Mouse (Mus musculus) CD4-positive helper T cell, adult 2 months (primary cell): ENCODE data around the gene Trmt44.
"Not testable (repeated sequence)": the region's sequence is repeated elsewhere in the genome, so short reads cannot be mapped to it uniquely, and the experiment has no call there.

Source experiments
- DNase-seq: peaks from one replicate; pipeline ENCODE4 v3.0.0-alpha.2; 2012; ENCODE audit warnings: low read depth, missing footprints, low spot score

Gene Trmt44

DNA sequence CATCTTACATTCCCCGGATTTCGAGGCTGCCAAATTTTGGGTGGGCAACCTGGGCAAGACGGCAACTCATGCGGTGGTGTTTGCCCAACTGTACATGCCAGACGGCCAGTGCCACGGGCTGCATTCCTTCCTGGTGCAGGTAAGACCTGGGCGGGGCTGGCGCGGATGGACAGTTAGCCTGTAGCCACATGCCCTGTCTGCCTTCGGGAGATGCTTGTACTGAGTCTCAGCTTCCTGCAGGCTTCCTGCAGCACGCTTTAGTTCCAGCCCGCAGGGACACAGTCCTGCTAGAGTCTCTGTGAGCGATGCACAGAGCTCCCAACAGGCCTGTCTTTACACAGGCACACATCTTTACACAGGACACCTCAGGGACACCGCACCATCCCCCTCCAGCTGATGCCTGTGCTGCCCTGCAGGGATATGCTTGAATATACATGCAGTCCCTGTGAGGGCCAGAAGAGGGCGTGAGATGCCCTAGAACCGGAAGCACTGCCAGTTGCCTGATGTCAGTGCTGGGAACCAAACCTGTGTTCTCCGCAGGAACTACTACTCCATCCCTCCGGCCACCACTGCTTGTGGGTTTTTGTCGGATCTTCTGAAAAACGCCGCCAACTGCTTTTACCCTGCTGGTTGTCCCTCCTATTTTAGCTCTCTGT is 17.3 kb upstream of the Trmt44 start:
- DNase-seq, result peak; percentile 24

DNA sequence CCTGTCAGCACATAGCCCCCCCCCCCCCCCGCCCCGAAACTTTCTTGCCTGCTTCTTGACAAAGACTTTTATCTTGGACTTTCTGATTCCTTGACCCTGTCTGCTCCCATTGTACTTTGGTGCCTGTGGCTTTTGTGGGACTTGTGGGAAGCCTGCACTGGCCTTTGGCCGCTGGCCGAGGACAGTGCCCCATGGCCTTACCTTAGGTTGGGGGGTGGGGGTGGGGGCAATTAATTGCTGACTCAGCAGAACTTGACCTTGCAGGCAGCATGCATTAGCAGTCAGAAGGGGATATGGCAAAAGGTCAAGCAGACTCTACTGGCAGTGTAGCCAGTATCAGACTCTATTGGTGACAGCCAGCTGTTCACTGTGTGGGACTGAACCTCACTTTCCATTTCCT is 16.6 kb upstream of the Trmt44 start:
- no peak for DNase-seq

DNA sequence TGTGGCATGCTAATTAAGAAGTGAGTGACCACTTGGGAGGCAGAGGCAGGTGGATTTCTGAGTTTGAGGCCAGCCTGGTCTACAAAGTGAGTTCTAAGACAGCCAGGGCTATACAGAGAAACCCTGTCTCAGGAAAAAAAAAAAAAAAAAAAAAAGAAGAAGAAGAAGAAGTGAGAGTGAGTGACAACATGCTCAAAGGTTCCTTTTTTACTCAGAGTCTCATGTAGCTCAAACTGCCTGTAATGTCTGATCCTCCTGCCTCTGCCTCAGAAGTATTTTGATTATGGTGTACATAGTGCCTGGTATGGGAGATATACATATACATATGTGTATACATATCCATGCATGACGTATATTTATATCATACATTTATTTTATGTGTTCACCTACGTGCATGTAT is 9.4 kb upstream of the Trmt44 start:
- not testable (repeated sequence) for DNase-seq

DNA sequence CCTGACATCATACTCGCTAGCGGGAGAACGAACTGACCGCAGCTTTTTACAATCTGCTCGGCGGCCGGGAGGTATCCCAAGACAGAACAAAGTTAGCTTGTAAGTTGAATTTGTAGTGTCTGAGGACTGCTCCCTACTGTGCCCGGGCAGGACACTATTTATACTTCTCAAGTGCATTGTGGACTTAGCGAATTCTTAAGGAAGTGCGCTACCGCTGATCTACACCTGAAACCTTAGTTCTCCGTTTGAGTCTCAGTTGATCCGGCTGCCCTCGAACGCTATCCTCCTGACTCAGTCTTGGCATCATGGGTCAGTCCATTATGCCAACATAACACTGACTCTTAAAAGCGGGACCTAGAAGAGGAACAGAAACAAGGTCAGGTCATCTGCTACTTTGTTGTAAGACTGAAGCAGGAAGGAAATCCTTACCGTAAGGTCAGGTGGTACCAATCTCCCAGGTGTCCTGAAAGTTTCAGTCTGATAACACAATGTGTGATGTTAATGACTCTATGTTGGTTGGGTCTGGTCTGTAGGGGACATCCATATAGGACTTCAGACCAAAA is 8.4 kb upstream of the Trmt44 start:
- no peak for DNase-seq

DNA sequence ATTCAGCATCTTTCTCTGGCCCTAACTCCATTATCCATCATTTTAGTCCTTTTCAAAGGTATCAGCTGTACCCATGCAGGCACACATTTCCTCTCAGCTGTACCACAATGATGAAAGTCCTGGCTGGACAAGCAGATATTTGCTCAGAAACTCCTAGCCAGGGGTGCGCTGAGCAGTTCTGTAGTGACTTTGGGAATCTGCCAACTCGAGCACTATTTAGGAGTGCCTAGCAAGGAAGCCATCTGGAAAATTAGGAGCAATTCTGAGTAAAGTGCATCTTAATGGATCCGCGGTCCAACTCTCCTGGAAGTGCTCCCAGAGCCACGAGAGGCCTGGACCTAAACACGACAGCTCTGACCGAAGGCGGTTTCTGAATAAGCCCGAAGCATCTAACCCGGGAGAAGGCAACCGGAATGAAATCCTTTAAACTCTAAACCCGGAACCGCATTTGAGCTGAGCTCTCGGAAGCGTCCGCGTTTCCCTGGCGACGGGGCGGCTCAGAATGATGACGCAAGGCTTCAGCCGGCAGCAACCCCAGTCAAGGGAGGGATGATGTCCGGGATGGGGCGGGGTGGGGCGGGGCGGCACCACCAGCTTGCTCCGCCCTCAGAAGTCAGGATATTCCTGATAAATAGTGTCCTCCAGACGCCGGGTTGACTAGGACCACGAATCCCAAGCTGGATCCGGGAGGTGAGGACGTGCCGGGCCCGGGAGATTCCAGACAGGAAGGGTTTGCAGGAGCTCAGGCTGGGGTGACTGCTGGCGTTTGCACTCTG is 7.8 kb upstream of the Trmt44 start, which contains the start of gene Acox3:
Acox3 (plus strand) TSS at position 596 of the 776 bp plus-strand sequence.
- peak; percentile 94 for DNase-seq

DNA sequence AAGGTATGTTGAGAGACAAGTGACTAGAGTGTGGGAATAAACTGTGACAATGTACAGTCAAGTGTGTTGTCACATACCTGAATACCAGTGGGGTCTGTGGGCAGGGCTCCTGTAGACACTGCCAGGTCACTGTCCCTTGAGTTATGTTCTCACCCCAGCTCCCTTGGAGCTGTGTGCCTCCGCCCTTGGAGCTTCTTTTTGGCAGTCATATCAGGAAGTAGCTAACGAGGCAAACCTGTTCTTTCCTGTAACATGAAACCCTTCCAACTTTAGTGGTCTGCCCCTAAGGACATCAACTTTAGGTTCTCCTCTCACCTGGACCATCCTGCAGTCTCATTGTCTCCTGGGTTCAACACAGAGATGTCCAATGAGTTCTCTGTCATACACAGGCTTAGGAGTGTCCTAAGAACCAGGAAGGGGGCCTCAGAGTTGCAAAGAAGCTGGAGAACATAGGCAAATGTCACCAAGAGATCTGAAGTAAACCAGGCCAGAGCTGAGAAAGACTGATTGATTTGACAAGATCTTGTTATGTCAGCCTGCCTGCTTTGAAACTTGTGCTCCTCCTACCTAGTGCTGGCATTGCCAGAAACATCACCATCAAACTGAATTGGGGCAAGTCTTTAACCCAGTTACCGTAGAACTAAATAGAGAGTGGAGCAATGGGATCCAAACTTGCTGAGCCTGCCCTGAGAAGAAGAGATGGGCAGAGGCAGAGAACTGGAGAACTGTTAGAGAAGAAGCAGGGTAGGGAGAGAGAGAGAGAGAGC is 5.5 kb upstream of the Trmt44 start:
- no peak for DNase-seq

DNA sequence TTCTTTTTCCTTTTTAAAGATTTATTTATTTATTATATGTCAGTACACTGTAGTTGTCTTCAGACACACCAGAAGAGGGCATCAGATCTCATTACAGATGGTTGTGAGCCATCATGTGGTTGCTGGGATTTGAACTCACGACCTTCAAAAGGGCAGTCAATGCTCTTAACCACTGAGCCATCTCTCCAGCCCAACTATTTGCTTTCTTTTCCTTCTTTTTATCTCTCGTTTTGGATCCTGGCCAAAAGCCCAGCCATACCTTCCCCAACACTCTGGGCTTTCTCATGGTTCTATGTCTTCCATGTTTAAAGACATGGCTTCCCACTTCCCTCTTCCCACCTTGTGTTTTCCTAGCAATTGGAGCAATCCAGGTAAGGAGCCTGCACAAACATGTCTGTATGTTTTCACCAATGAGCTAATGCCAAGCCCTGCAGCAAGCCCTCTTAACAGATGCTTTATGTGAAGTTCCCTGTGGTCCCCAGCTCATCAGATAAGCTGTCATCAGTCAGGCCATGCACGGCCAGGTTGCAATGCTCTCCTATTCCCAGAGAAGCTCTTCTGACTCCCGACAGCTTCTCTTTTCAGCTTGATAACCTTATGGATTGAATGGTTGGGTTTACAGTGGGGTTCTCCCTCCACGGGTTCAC is 4.5 kb upstream of the Trmt44 start:
- no peak for DNase-seq

DNA sequence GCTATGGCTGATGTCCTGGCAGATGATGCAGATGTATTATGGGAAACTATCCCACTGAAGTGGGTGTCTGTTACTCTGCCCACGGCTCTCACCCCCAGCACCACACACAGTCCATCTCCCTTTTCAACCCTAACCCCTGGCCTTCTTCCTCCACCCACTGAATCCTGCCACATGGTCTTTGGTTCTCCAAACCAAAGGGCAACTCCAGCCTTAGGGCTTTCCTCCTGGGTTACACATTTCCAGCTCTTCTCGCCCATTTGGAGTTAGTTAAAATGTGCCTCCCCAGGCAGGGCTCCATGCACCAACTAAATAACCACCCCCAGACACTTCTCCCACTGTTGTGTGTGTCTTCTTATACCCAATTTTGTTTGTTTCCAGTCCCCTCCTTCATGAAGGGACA is 3.5 kb upstream of the Trmt44 start:
- no peak for DNase-seq

DNA sequence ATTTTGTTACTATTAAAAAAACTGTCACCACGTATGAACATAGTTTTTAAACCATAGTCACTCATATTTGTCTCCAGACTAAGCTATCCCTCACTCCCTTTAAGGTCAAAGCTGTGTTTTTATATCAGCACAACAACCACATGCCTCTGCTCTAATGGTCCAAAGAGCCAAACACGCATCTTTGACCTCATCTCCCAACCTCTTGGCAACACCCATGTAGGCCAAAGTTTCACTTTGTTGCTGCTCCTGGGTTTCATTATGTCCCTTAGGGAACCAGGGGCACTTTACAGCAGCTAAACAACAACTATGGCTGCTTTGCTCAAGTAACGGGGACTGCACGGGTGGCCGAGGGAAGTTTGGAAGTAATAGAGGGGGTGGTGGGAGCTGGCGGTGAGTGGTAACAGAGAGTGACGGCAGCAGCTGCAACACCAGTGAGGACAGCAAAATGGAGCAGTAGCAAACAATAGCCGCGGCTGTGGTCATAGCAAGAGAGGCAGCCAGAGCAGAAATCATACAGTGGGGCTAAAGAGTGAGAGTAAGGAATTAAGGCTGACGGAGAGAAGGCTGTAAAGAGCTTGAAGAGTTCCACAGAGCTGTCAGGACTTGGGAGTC is 1.6 kb upstream of the Trmt44 start:
- DNase-seq, result no peak

DNA sequence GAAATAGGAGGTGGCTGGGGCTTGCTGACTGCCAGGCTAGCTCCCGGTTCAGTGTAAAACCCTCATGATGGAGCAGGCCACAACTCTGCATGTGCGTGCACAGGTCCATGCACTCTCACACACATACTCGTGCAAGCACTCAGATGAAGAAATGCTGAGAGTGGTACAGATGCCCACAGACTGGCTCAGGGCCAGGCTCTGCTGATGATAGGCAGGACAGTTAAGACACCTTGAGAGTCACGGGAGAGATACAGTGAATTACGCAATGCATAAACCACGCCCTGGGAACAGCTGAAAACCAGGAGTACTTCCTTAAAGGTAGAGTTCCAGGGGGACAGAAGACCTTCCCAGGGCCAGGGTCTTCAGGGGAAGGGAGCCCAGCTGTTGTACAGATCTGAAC is 3.3 kb downstream of the Trmt44 start:
- DNase-seq, result no peak

DNA sequence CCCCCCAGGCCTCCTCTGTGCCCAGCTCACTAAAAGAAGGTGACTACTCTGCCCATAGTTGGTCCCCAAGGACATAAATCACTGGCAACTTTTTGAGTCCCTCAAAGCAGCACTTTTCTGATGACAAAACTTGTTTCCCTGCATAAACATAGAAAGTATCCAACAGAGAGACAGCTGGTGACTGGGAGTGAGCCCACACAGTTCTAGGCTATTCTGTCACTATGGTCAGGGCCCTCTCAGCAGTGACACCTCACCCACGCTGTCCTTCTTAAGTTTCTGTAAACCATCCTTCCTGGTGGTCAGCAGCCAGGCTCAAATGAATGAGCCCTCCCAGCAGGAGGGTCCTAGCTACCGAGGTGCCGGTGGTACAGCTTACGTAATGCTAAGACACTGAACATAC is 8.2 kb downstream of the Trmt44 start:
- no peak for DNase-seq

DNA sequence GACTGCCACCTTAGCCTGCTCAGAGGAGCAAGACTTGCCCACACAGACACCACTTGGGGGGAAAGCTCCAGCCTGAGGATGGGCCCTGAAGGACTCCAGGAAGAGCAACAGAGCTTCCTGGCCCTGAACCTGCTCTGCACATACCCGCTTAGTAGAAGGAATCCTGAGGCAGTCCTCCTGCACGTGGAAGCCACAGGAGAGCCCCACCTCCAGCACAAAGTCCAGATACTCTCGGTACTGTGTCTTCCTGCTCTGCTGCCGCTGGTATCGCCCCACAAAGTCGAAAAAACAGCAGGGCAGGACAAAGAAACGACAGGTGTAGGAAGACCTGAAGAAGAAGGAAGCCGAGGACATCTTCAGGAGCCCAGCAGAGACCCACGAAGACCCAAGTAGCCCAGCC is 9.7 kb downstream of the Trmt44 start:
- DNase-seq, result no peak

DNA sequence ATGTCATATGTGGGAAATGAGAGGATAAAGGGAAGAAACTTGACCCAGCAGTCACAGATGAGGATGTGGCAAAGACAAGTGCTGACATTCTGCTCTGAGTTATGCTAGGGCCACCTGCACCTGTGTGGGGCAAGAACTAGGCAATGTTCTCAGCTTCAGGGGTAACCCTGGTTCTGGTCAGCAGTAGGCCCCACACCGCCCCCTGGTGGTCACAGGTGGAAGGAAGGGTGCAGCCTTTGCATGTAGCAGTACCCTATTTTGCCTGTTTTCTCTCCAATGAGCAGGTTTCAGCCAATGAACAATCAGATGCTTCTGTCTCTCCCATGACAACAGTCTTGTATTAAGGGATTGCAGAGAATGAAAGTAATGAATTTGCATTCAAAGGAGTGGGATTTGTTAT is 11.4 kb downstream of the Trmt44 start:
- DNase-seq, result peak; percentile 56

DNA sequence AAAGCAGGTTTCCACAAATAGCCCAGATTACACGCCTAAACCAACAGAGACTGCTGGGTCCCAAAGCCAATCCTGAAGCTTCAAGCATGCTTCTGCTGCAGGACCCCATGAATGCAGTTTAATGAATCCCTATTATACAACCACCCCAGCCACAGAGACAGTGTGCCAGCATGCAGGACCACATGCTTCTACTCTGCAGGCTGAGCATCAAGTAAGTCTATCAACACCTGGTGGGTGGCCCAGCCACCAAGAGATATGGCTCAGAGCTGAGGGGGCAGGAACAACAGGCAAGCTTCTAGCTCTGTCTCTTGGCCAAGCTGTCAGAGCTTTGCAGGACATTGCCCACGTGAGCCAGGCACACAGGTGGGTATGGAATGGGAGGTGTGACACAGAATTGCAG is 12.3 kb downstream of the Trmt44 start:
- DNase-seq, result no peak

DNA sequence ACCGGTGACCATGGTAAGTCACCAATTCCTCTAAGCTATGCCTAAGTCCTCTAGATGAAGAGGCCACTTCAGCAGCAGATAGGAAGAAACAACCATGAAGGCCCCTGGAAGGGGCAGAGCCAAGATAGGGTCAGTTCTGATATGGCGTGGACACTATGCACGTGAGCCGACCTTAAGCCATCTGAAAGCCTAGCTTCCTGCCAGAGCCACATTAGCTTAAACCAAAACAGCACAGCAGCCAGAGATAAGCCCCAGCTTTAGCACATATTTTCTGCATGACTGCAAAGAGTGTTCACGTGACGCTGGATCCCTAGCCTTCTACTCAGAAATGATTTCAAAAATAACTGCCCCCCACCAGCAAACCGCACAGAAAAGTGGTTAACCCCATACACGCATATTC is 15.4 kb downstream of the Trmt44 start:
- no peak for DNase-seq

DNA sequence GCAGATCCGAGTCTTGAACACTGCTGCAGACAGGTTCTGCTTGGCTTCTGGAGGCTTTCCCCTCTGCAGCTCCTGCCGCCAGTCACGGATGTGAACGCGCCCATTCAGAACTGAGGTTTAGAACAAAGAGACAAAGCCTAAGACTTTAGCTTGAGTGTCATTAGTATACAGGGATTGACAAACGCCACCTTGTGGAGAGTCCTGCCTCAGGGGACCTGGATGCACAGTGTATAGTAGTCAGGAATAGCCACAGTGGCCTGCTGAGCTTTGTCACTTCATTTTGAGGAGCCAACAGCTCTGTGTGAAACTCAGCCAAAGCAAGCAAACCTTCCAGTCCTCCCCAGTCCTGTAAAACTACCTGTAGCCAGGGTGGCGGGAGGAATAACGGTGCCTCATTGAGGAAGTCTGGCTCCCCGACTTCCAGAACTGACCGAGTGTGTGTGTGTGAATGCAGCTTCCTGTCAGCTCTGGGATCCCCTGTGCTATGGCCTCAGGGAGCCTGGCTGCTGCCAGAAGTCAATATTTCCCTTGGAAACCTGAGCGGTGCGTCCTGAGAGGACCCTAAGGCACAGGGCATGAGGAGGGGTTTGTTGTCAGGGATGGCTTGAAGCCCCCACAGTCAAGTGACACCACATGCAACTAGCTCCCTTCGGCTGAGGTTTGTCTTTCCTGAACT is 16.8 kb downstream of the Trmt44 start:
- no peak for DNase-seq

DNA sequence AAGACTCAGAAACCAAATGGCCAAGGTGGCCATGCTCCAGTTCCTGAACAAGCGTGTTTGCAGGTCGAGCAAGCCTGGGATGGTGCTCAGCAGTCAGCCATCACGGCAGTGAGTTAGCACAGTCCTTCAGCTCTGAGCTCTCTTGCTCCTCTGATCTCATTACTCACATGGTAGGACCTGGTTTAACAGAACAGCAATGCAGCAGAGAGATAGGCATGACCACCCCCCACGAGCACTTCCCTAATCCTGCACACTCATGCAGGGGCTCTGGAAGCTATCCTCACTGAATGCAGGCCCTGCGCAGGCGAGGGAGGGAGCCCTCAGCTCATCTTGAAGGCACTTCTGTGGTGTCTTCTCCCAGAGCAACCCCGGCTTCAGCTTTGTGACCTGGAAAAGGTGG is 18.5 kb downstream of the Trmt44 start:
- no peak for DNase-seq

DNA sequence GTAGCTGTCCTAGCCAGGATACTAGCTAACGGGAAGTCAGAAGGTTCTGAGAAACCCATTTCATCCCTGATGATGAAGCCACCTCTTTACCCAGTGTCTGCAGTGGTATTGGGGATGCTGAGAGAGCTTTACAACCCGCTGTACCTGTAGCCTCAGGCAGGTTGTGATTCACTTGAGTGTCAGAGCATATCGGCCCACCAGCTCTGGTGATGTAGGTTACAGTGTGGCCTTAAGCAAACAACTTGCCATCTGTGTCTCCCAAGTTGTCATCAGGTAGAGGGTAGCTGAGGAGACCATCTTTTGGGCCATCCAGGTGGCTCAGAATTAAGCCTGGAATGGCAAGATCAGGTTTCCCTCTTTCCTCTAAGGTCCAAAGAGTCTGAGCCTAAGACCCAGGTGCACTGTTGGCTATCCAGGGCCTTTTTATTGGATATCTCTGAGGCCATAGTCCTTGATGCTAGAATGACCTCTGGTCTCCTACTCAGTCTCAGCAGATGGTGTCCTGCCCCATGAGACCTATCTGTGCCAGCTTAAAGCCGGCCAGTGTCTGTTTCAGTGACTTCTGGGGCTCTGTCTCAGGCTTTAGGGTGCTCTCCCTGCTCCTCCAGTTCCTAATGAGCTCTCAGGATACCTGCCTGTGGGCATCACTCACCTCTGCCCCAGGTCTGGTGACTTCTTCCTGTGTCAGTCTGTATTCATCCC is 21.9 kb downstream of the Trmt44 start:
- DNase-seq, result no peak

DNA sequence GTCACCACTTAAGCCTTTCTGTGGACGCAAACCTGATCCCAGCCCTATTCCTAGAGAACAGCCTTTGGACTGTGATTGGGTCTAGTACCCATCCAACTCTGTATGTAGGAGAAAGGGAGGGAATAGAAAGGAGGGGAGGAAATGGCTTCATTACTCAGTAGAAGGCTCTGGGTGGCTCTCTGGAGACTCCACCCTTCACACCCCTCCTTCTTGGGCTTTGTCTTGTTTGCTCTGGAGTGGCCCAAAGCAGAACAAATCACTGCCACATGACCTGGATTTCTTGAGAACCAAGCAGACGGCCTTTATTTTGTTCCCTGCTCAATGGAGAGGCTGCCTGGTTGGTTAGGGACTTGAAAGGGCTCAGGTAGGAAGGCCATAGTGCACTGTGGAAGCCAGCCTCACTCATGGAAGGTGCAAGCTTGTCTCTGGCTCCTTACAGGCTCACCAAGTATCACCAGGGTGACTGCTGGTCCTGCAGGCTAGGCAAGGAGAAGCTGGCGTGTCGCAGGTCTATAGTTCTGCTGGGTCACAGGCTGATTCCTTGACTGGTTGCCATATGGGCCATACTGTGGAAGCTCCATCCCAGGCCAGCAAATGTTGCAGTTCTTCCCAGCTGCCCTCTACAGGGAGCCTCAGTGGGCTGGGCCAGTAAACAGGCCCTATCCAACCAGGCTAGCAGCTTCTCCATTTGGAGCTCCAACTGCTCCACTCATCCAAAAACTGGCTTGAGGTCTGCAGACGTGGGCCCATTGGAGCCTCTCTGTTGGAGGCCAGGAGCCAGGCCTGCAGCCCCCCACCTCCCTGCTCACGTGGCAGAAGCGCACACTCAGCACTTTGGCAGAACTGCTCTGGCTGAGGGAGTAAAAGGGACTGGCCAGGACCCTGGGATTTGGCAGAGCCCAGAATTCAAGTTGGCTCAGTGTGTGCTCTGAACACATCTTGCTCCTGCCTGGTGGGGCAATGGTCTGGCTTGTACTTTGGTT is 22.7 kb downstream of the Trmt44 start:
- no peak for DNase-seq
